Mouse (Mus musculus) ES-Bruce4 (cell line): ENCODE data around the gene Dtx1. TPM values are rescaled to one million over a fixed set of nuclear protein-coding genes. Genes with fewer than 3 reads are reported as not detected.

Source experiments
- H3K27ac ChIP-seq: 2 replicates; pipeline ENCODE4 v1.5.1; 2012; ENCODE audit warnings: low read length, inconsistent platforms; ENCODE audit not compliant: insufficient read depth
- H3K27me3 ChIP-seq: 2 replicates; pipeline ENCODE4 v1.6.1; 2012; ENCODE audit warnings: mild to moderate bottlenecking, low read length, inconsistent platforms; ENCODE audit not compliant: control insufficient read depth, poor library complexity, insufficient read depth, severe bottlenecking
- H3K36me3 ChIP-seq: 2 replicates; pipeline ENCODE4 v1.6.1; 2012; ENCODE audit warnings: inconsistent platforms, mild to moderate bottlenecking, low read length, moderate library complexity; ENCODE audit not compliant: control insufficient read depth, poor library complexity, insufficient read depth, severe bottlenecking
- H3K4me1 ChIP-seq: one replicate; pipeline ENCODE4 v1.8.1; 2011; ENCODE audit warnings: low read length; ENCODE audit not compliant: control insufficient read depth, insufficient read depth
- H3K4me3 ChIP-seq: 2 replicates; pipeline ENCODE4 v1.5.1; 2011; ENCODE audit warnings: low read depth, mild to moderate bottlenecking, low read length
- H3K9ac ChIP-seq: 2 replicates; pipeline ENCODE4 v1.6.1; 2012; ENCODE audit warnings: low read depth, mild to moderate bottlenecking, inconsistent platforms; ENCODE audit not compliant: poor library complexity, severe bottlenecking
- H3K9me3 ChIP-seq: replicated peaks from 2 replicates; pipeline ENCODE4 v1.6.1; 2012; ENCODE audit warnings: mild to moderate bottlenecking, low read length, inconsistent platforms; ENCODE audit not compliant: control insufficient read depth, poor library complexity, insufficient read depth, severe bottlenecking
- CTCF ChIP-seq: IDR thresholded peaks from one replicate; pipeline ENCODE4 v1.8.1; 2011; ENCODE audit warnings: low read depth, low read length
- EP300 ChIP-seq: IDR thresholded peaks from 2 replicates; pipeline ENCODE4 v1.6.1; 2011; ENCODE audit warnings: low read depth, low read length; ENCODE audit not compliant: insufficient read depth
- POLR2A ChIP-seq: IDR thresholded peaks from one replicate; pipeline ENCODE4 v1.8.1; 2011; ENCODE audit warnings: low read length; ENCODE audit not compliant: insufficient read depth
- polyA plus RNA-seq: library from polyadenylated mRNA; stranded (reverse); fragments of >200 nt; gene quantifications from 2 replicates; pipeline ENCODE4 v1.2.4, GENCODE M21; 2011; ENCODE audit warnings: low read depth; ENCODE audit not compliant: missing spikeins, insufficient read depth, insufficient read length

Gene Dtx1
- polyA plus RNA-seq, 1 experiment = 19.1 TPM

GRCm38 (mm10) chr5:120702969-120703368, 8.8 kb downstream of the Dtx1 start:
- no peaks in the 10 kb centered on the region for H3K9me3 ChIP-seq
- H3K9ac ChIP-seq = no peak overlapping the region
- no peaks in the 10 kb centered on the region for H3K36me3 ChIP-seq
- no peaks in the 10 kb centered on the region for H3K27me3 ChIP-seq
- H3K4me1 ChIP-seq = peaks cover 15% of the 10 kb centered on the region
- H3K4me3 ChIP-seq = no peak overlapping the region
- H3K27ac ChIP-seq = no peak overlapping the region
- no peak for TF ChIP-seq EP300
- TF ChIP-seq CTCF = no peak
- no peak for TF ChIP-seq POLR2A

DNA sequence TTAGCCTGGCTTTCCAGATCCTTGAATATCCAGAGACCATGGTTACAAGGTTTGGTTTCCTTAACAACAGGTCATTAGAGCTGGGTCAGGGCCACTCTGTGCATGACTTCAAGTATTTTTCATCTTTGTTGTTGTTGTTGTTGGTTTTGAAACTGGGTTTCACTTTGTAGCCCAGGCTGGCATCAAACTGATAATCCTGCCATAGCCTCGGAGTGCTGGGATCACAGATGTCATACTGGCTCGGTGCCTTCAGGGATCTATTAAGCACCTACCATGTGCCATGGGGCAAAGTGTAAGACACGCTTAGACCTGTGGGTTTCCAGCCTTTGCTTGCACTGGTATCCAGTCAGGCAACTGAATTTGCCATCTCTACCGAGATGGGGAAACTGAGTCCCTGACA, 9.3 kb downstream of the Dtx1 start:
- TF ChIP-seq CTCF (no peak), POLR2A (no peak), EP300 (no peak)
- H3K27ac ChIP-seq = no peak overlapping the region
- H3K9me3 ChIP-seq = no peaks in the 10 kb centered on the region
- no peaks in the 10 kb centered on the region for H3K27me3 ChIP-seq
- H3K4me1 ChIP-seq = peaks cover 17% of the 10 kb centered on the region
- no peak overlapping the region for H3K9ac ChIP-seq
- H3K36me3 ChIP-seq = no peaks in the 10 kb centered on the region
- H3K4me3 ChIP-seq = no peak overlapping the region

GRCm38 (mm10) chr5:120700996-120701790, 10.5 kb downstream of the Dtx1 start:
- peak overlapping the region; percentile 49 for H3K27ac ChIP-seq
- no peak overlapping the region for H3K4me3 ChIP-seq
- no peaks in the 10 kb centered on the region for H3K27me3 ChIP-seq
- no peak overlapping the region for H3K9ac ChIP-seq
- peaks cover 22% of the 10 kb centered on the region for H3K4me1 ChIP-seq
- TF ChIP-seq POLR2A = no peak
- no peak for TF ChIP-seq CTCF
- TF ChIP-seq EP300 = peak; percentile 55; the same call in 1 of the 2 replicates
- H3K9me3 ChIP-seq = no peaks in the 10 kb centered on the region
- H3K36me3 ChIP-seq = no peaks in the 10 kb centered on the region

- Histone ChIP-seq H3K9me3 (no peaks in the 10 kb centered on the region), H3K27me3 (no peaks in the 10 kb centered on the region), H3K9ac (no peak overlapping the region), H3K27ac (no peak overlapping the region), H3K4me3 (no peak overlapping the region), H3K4me1 (peaks cover 17% of the 10 kb centered on the region), H3K36me3 (no peaks in the 10 kb centered on the region)
- TF ChIP-seq EP300 (no peak), POLR2A (no peak), CTCF (no peak)
Observed at GRCm38 (mm10) chr5:120698801-120699391, 12.8 kb downstream of the Dtx1 start.

DNA sequence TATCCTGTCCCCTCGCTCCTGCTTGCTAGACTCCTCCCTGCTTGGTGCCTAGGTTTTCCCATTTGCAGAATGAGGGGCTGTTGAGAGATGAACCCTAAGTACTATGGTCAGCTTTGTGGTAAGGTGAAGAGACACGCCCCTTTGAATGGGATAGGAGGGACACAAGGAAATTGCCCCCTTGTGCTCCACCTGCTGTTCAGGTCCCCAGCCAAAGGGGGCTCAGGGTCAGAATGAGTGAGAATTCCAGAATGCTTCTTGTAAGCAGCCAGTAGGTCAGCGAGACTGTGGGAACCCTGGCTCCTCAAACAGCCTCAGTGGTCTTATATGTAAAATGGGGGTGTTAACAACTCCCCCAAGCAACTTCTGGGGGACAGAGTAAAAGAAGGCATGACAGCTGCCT, 13.5 kb downstream of the Dtx1 start:
- H3K4me1 ChIP-seq = peaks cover 17% of the 10 kb centered on the region
- TF ChIP-seq EP300 (no peak), CTCF (no peak), POLR2A (no peak)
- H3K4me3 ChIP-seq = no peak overlapping the region
- no peak overlapping the region for H3K27ac ChIP-seq
- H3K9ac ChIP-seq = no peak overlapping the region
- H3K9me3 ChIP-seq = no peaks in the 10 kb centered on the region
- H3K27me3 ChIP-seq = no peaks in the 10 kb centered on the region
- no peaks in the 10 kb centered on the region for H3K36me3 ChIP-seq

GRCm38 (mm10) chr5:120696865-120697264, 14.9 kb downstream of the Dtx1 start:
- Histone ChIP-seq H3K9me3 (no peaks in the 10 kb centered on the region), H3K27me3 (no peaks in the 10 kb centered on the region), H3K4me3 (no peak overlapping the region), H3K36me3 (no peaks in the 10 kb centered on the region), H3K4me1 (peaks cover 17% of the 10 kb centered on the region), H3K27ac (0 out of 2 replicates have a peak overlapping the region, but pooled peaks have one; percentile 10), H3K9ac (no peak overlapping the region)
- TF ChIP-seq CTCF (no peak), EP300 (peak; percentile 75; the same call in 1 of the 2 replicates)
